Mouse (Mus musculus) megakaryocyte, embryonic 14.5 days (primary cell): ENCODE measurements around the gene Gas2l3. TPM values are rescaled to one million over a fixed set of nuclear protein-coding genes. Genes with fewer than 3 reads are reported as not detected.

Experiments
- H3K27me3 ChIP-seq: replicated peaks from 2 replicates; pipeline ENCODE3; 2012; ENCODE audit warnings: inconsistent platforms
- H3K36me3 ChIP-seq: replicated peaks from 2 replicates; pipeline ENCODE3; 2012; ENCODE audit warnings: low read length, inconsistent platforms, mixed read lengths
- H3K4me1 ChIP-seq: 2 replicates; pipeline ENCODE4 v1.6.1; 2012; ENCODE audit warnings: inconsistent platforms
- H3K4me3 ChIP-seq: replicated peaks from 2 replicates; pipeline ENCODE3; 2012; ENCODE audit warnings: moderate library complexity, mild to moderate bottlenecking, inconsistent platforms
- H3K9me3 ChIP-seq: 2 replicates; pipeline ENCODE4 v1.6.1; 2012; ENCODE audit warnings: inconsistent platforms
- FLI1 ChIP-seq: IDR thresholded peaks from 2 replicates; pipeline ENCODE4 v1.6.1; 2012; ENCODE audit warnings: low read length, inconsistent platforms, mixed read lengths
- GATA1 ChIP-seq: IDR thresholded peaks from 3 replicates; pipeline ENCODE4 v1.6.1; 2012; ENCODE audit warnings: mixed read lengths, low read length, inconsistent platforms, borderline replicate concordance
- polyA plus RNA-seq: library from polyadenylated mRNA; stranded (reverse); fragments of >175 nt; gene quantifications from 2 replicates; pipeline ENCODE4 v1.2.3, GENCODE M21; 2012; ENCODE audit warnings: low replicate concordance; ENCODE audit not compliant: insufficient read depth

Gas2l3 gene
- polyA plus RNA-seq, 1 experiment = 0.20 TPM

GRCm38 (mm10) chr10:89444381-89444780, 614 bp upstream of the Gas2l3 start:
- peaks cover 48% of the 10 kb centered on the region for H3K4me1 ChIP-seq
- peak overlapping the region; percentile 95 for H3K4me3 ChIP-seq
- peaks cover 27% of the 10 kb centered on the region for H3K36me3 ChIP-seq
- H3K27me3 ChIP-seq = no peaks in the 10 kb centered on the region
- peaks cover 11% of the 10 kb centered on the region for H3K9me3 ChIP-seq
- no peak for TF ChIP-seq GATA1
- TF ChIP-seq FLI1 = no peak

- H3K4me3 ChIP-seq = peak overlapping the region; percentile 95
- peaks cover 53% of the 10 kb centered on the region for H3K4me1 ChIP-seq
- peaks cover 29% of the 10 kb centered on the region for H3K36me3 ChIP-seq
- TF ChIP-seq GATA1 (no peak), FLI1 (no peak)
- no peaks in the 10 kb centered on the region for H3K27me3 ChIP-seq
- peaks cover 6% of the 10 kb centered on the region for H3K9me3 ChIP-seq
Measured at GRCm38 (mm10) chr10:89443115-89443622, 598 bp downstream of the Gas2l3 start.

- Histone ChIP-seq H3K4me1 (peaks cover 59% of the 10 kb centered on the region), H3K36me3 (peaks cover 34% of the 10 kb centered on the region), H3K9me3 (peaks cover 6% of the 10 kb centered on the region), H3K27me3 (no peaks in the 10 kb centered on the region), H3K4me3 (peak overlapping the region; percentile 95)
- TF ChIP-seq GATA1 (no peak), FLI1 (no peak)
Measured at GRCm38 (mm10) chr10:89442640-89443039, 1.1 kb downstream of the Gas2l3 start.

- Histone ChIP-seq H3K4me3 (no peak overlapping the region), H3K4me1 (peaks cover 59% of the 10 kb centered on the region), H3K36me3 (peaks cover 41% of the 10 kb centered on the region), H3K27me3 (no peaks in the 10 kb centered on the region), H3K9me3 (peaks cover 6% of the 10 kb centered on the region)
- TF ChIP-seq GATA1 (no peak), FLI1 (no peak)
Measured at GRCm38 (mm10) chr10:89441961-89442360, 1.8 kb downstream of the Gas2l3 start.

- no peak for TF ChIP-seq FLI1
- no peak for TF ChIP-seq GATA1
- H3K36me3 ChIP-seq = peaks cover 67% of the 10 kb centered on the region
- H3K9me3 ChIP-seq = peaks cover 6% of the 10 kb centered on the region
- H3K27me3 ChIP-seq = no peaks in the 10 kb centered on the region
- H3K4me1 ChIP-seq = peaks cover 50% of the 10 kb centered on the region
- peak overlapping the region; percentile 38 for H3K4me3 ChIP-seq
Measured at GRCm38 (mm10) chr10:89439380-89439779, 4.4 kb downstream of the Gas2l3 start.

GRCm38 (mm10) chr10:89437996-89438395, 5.8 kb downstream of the Gas2l3 start:
- no peak for TF ChIP-seq FLI1
- Histone ChIP-seq H3K4me1 (peaks cover 38% of the 10 kb centered on the region), H3K4me3 (no peak overlapping the region), H3K27me3 (no peaks in the 10 kb centered on the region), H3K36me3 (peaks cover 79% of the 10 kb centered on the region), H3K9me3 (peaks cover 6% of the 10 kb centered on the region)

- no peak for TF ChIP-seq GATA1
- TF ChIP-seq FLI1 = no peak
- H3K4me1 ChIP-seq = peaks cover 41% of the 10 kb centered on the region
- H3K27me3 ChIP-seq = no peaks in the 10 kb centered on the region
- H3K36me3 ChIP-seq = peaks cover 84% of the 10 kb centered on the region
- H3K4me3 ChIP-seq = no peak overlapping the region
- H3K9me3 ChIP-seq = peaks cover 6% of the 10 kb centered on the region
Measured at GRCm38 (mm10) chr10:89437472-89437871, 6.3 kb downstream of the Gas2l3 start.

- Histone ChIP-seq H3K4me1 (peaks cover 37% of the 10 kb centered on the region), H3K4me3 (no peak overlapping the region), H3K9me3 (peaks cover under 1% of the 10 kb centered on the region), H3K36me3 (peaks cover 92% of the 10 kb centered on the region), H3K27me3 (no peaks in the 10 kb centered on the region)
- no peak for TF ChIP-seq GATA1
- TF ChIP-seq FLI1 = no peak
Measured at GRCm38 (mm10) chr10:89435920-89436319, 7.8 kb downstream of the Gas2l3 start.

- Histone ChIP-seq H3K4me3 (no peak overlapping the region), H3K36me3 (peaks cover 92% of the 10 kb centered on the region), H3K9me3 (no peaks in the 10 kb centered on the region), H3K4me1 (peaks cover 34% of the 10 kb centered on the region), H3K27me3 (no peaks in the 10 kb centered on the region)
- TF ChIP-seq GATA1 = no peak
- TF ChIP-seq FLI1 = no peak
Measured at GRCm38 (mm10) chr10:89435413-89435812, 8.4 kb downstream of the Gas2l3 start.

GRCm38 (mm10) chr10:89434509-89435210, 9.1 kb downstream of the Gas2l3 start:
- no peaks in the 10 kb centered on the region for H3K9me3 ChIP-seq
- H3K4me3 ChIP-seq = no peak overlapping the region
- H3K4me1 ChIP-seq = peaks cover 31% of the 10 kb centered on the region
- H3K27me3 ChIP-seq = no peaks in the 10 kb centered on the region
- TF ChIP-seq GATA1 = no peak
- no peak for TF ChIP-seq FLI1
- H3K36me3 ChIP-seq = peaks cover 93% of the 10 kb centered on the region
